ENCODE assay signal across 8 mouse cellular contexts in genomic region chr16:32077648-32078407, GRCm38 (mm10). TPM values are rescaled to one million over a fixed set of nuclear protein-coding genes. Genes with fewer than 3 reads are reported as not detected.
DNase-seq lines count a peak whose midpoint lies in the region; ATAC-seq lines count a peak whose summit lies in the region.

No protein-coding gene starts in this region.

- peak overlapping the region; percentile 98 for H3K4me3 ChIP-seq in embryonic facial prominence, embryonic 12.5 days
- H3K4me3 ChIP-seq in intestine, embryonic 14.5 days (ENCODE audit: low read depth, low read length), result peak overlapping the region; percentile 94
- H3K4me3 ChIP-seq in neural tube, embryonic 14.5 days (ENCODE audit: low read depth, low read length), result peak overlapping the region; percentile 98

- peak overlapping the region; percentile 97; the same call in 1 of the 2 replicates for H3K27ac ChIP-seq in embryonic facial prominence, embryonic 12.5 days
- peak overlapping the region; percentile 94 for H3K27ac ChIP-seq in intestine, embryonic 14.5 days (ENCODE audit: low read depth)
- H3K27ac ChIP-seq in neural tube, embryonic 14.5 days (ENCODE audit: low read depth, low read length), result no peak overlapping the region

- no peaks in the 10 kb centered on the region for H3K9me3 ChIP-seq in embryonic facial prominence, embryonic 12.5 days
- no peaks in the 10 kb centered on the region for H3K9me3 ChIP-seq in intestine, embryonic 14.5 days (ENCODE audit: control insufficient read depth, low read length)
- no peaks in the 10 kb centered on the region for H3K9me3 ChIP-seq in neural tube, embryonic 14.5 days (ENCODE audit: control insufficient read depth, low read length)

- ATAC-seq in embryonic facial prominence, embryonic 12.5 days (ENCODE audit: insufficient number of reproducible peaks, insufficient read depth, low FRiP score, low TSS enrichment), result no peak
- no peak for ATAC-seq in intestine, embryonic 14.5 days (replicated peaks; ENCODE audit: low FRiP score, low TSS enrichment, low read depth)
- ATAC-seq in neural tube, embryonic 14.5 days (ENCODE audit: low read depth), result no peak

- H3K4me1 ChIP-seq in embryonic facial prominence, embryonic 12.5 days, result peaks cover 15% of the 10 kb centered on the region
- H3K4me1 ChIP-seq in intestine, embryonic 14.5 days (replicated peaks; ENCODE audit: control insufficient read depth, insufficient read depth, low read length), result peaks cover 11% of the 10 kb centered on the region
- peaks cover 17% of the 10 kb centered on the region; the same call in 1 of the 2 replicates for H3K4me1 ChIP-seq in neural tube, embryonic 14.5 days (ENCODE audit: control insufficient read depth, insufficient read depth, low read length)

- DNase-seq in heart, adult 11 months, result peak; percentile 83
- no peak for DNase-seq in heart, postnatal 4 days
- peak; percentile 44 for DNase-seq in 3T3-L1 (ENCODE audit: low read depth, low spot score)
- DNase-seq in intestine, embryonic 14.5 days (ENCODE audit: low spot score), result no peak
- no peak for DNase-seq in adrenal gland, adult 8-10 months
- DNase-seq in layer of hippocampus, adult 8-10 months (ENCODE audit: low spot score in 2 of 2), result no peak

- no peaks in the 10 kb centered on the region for H3K27me3 ChIP-seq in embryonic facial prominence, embryonic 12.5 days
- no peaks in the 10 kb centered on the region for H3K27me3 ChIP-seq in intestine, embryonic 14.5 days (replicated peaks; ENCODE audit: control insufficient read depth, insufficient read depth, low read length)
- H3K27me3 ChIP-seq in neural tube, embryonic 14.5 days (ENCODE audit: control insufficient read depth, insufficient read depth, low read length), result no peaks in the 10 kb centered on the region

- peaks cover 2% of the 10 kb centered on the region; the same call in 1 of the 2 replicates for H3K36me3 ChIP-seq in embryonic facial prominence, embryonic 12.5 days
- no peaks in the 10 kb centered on the region for H3K36me3 ChIP-seq in intestine, embryonic 14.5 days (ENCODE audit: control insufficient read depth, insufficient read depth, low read length)
- H3K36me3 ChIP-seq in neural tube, embryonic 14.5 days (ENCODE audit: control insufficient read depth, insufficient read depth, low read length), result no peaks in the 10 kb centered on the region

- peak overlapping the region; percentile 99 for H3K9ac ChIP-seq in embryonic facial prominence, embryonic 12.5 days
- H3K9ac ChIP-seq in intestine, embryonic 14.5 days (ENCODE audit: low read length), result peak overlapping the region; percentile 97
- peak overlapping the region; percentile 89; the same call in 1 of the 2 replicates for H3K9ac ChIP-seq in neural tube, embryonic 14.5 days (replicated peaks; ENCODE audit: low read depth, low read length)

- H3K4me2 ChIP-seq in embryonic facial prominence, embryonic 12.5 days (replicated peaks), result peak overlapping the region; percentile 54
- peak overlapping the region; percentile 70 for H3K4me2 ChIP-seq in intestine, embryonic 14.5 days (ENCODE audit: low read length)
- peak overlapping the region; percentile 75 for H3K4me2 ChIP-seq in neural tube, embryonic 14.5 days (ENCODE audit: low read depth, low read length)

- WGBS in embryonic facial prominence, embryonic 12.5 days, result 8% methylated on average over 13 of the region's 13 CpGs
- WGBS in intestine, embryonic 14.5 days, result 4% methylated on average over 13 of the region's 13 CpGs
- 12% methylated on average over 13 of the region's 13 CpGs for WGBS in neural tube, embryonic 14.5 days

RNA-seq across cellular contexts. Expression of gene Pak2, which starts 1.3 kb away (rescaled TPM):
- 10 to 100 TPM; 45.7 to 46.8 TPM for total RNA-seq in heart, postnatal 4 days (2021)
- 39.1 and 39.2 TPM in 2 replicates for polyA plus RNA-seq in embryonic facial prominence, embryonic 12.5 days (2016; fragmentation: Nextera tagmentation; extraction: Ambion mirVana)
- 41.4 and 42.4 TPM in 2 replicates for polyA plus RNA-seq in intestine, embryonic 14.5 days (2014; fragmentation: Nextera tagmentation; extraction: Ambion mirVana)
- polyA plus RNA-seq in neural tube, embryonic 14.5 days (2014; fragmentation: Nextera tagmentation; extraction: Ambion mirVana), result 28.1 and 34.5 TPM in 2 replicates
- 10 to 100 TPM; 54.5 to 62.5 (median 60.6) TPM for total RNA-seq in adrenal gland, adult 8-10 months (2022)
- total RNA-seq in layer of hippocampus, adult 8-10 months (2022), result 10 to 100 TPM; 29.4 to 32.2 (median 30.6) TPM

RNA-seq across cellular contexts. Expression of gene Pigx, which starts 21.7 kb away (rescaled TPM):
- total RNA-seq in heart, postnatal 4 days (2021), result 10 to 100 TPM; 26.2 to 29.6 TPM
- 138 and 141 TPM in 2 replicates for polyA plus RNA-seq in embryonic facial prominence, embryonic 12.5 days (2016; fragmentation: Nextera tagmentation; extraction: Ambion mirVana)
- polyA plus RNA-seq in intestine, embryonic 14.5 days (2014; fragmentation: Nextera tagmentation; extraction: Ambion mirVana), result 119 and 122 TPM in 2 replicates
- 104 and 115 TPM in 2 replicates for polyA plus RNA-seq in neural tube, embryonic 14.5 days (2014; fragmentation: Nextera tagmentation; extraction: Ambion mirVana)
- total RNA-seq in adrenal gland, adult 8-10 months (2022), result 10 to 100 TPM; 25.3 to 39.8 (median 33.4) TPM
- total RNA-seq in layer of hippocampus, adult 8-10 months (2022), result 10 to 100 TPM; 23.2 to 36.1 (median 27.7) TPM

RNA-seq across cellular contexts. Expression of gene Cep19, which starts 21.8 kb away (rescaled TPM):
- 1 to 10 TPM; 9.8 to 9.9 TPM for total RNA-seq in heart, postnatal 4 days (2021)
- 29.7 and 32.7 TPM in 2 replicates for polyA plus RNA-seq in embryonic facial prominence, embryonic 12.5 days (2016; fragmentation: Nextera tagmentation; extraction: Ambion mirVana)
- 24.1 and 31.9 TPM in 2 replicates for polyA plus RNA-seq in intestine, embryonic 14.5 days (2014; fragmentation: Nextera tagmentation; extraction: Ambion mirVana)
- 50.9 and 58.3 TPM in 2 replicates for polyA plus RNA-seq in neural tube, embryonic 14.5 days (2014; fragmentation: Nextera tagmentation; extraction: Ambion mirVana)
- total RNA-seq in adrenal gland, adult 8-10 months (2022), result 10 to 100 TPM; 10.3 to 19.0 (median 14.6) TPM
- 10 to 100 TPM; 54.7 to 66.3 (median 61.6) TPM for total RNA-seq in layer of hippocampus, adult 8-10 months (2022)

Comparison
In these comparisons a context has a peak if more than half of its experiments do, and no peak if none do; other contexts are left out.
1. DNase-seq: peak in heart, adult 11 months (single experiment) and 3T3-L1 (single experiment); none in heart, postnatal 4 days (single experiment), intestine, embryonic 14.5 days (single experiment), adrenal gland, adult 8-10 months (single experiment) and layer of hippocampus, adult 8-10 months (0 of 2).
2. Peak in every context shown above with its lines, with median percentiles within 50 percentile points of each other: H3K4me2 ChIP-seq, H3K4me3 ChIP-seq and H3K9ac ChIP-seq.